Mouse (Mus musculus) MEL (cell line): ENCODE measurements around the gene Tex13b. TPM values are rescaled to one million over a fixed set of nuclear protein-coding genes. Genes with fewer than 3 reads are reported as not detected.
"Not testable (repeated sequence)": the region's sequence is repeated elsewhere in the genome, so short reads cannot be mapped to it uniquely, and the experiment has no call there.

Source experiments
- DNase-seq: peaks from one replicate; pipeline ENCODE4 v3.0.0; 2011; ENCODE audit warnings: low read depth, low spot score
- H3K27ac ChIP-seq: 2 replicates; pipeline ENCODE4 v1.5.1; 2012; ENCODE audit warnings: low read depth, mild to moderate bottlenecking, control low read depth, low read length, moderate library complexity; ENCODE audit not compliant: control insufficient read depth
- H3K27me3 ChIP-seq, 2 experiments: fragments of 150-350 bp in 1 of 2; sonication (generic) in 1 of 2; 2 replicates each; pipeline ENCODE4 v1.6.1; 2012; ENCODE audit warnings: low read length in 2 of 2, mild to moderate bottlenecking in 2 of 2, improper control_type of control experiment in 1 of 2, moderate library complexity in 1 of 2; ENCODE audit not compliant: insufficient read depth in 2 of 2, control insufficient read depth in 1 of 2
- H3K36me3 ChIP-seq, 2 experiments: 2 replicates each; pipeline ENCODE4 v1.6.1; 2012 to 2014; ENCODE audit warnings: low read length in 2 of 2, improper control_type of control experiment in 1 of 2, inconsistent platforms in 1 of 2, mild to moderate bottlenecking in 1 of 2; ENCODE audit not compliant: insufficient read depth in 2 of 2, control insufficient read depth in 1 of 2
- H3K4me1 ChIP-seq, 2 experiments: fragments of 150-350 bp in 1 of 2; sonication (generic) in 1 of 2; 2 replicates each; pipeline ENCODE4 v1.6.1; 2012; ENCODE audit warnings: low read length in 2 of 2, improper control_type of control experiment in 1 of 2, mild to moderate bottlenecking in 1 of 2; ENCODE audit not compliant: insufficient read depth in 2 of 2, control insufficient read depth in 1 of 2
- H3K4me3 ChIP-seq, 2 experiments: fragments of 150-350 bp in 1 of 2; sonication (generic) in 1 of 2; 2 replicates each; pipeline ENCODE4 v1.5.1; 2012; ENCODE audit warnings: low read depth in 2 of 2, low read length in 2 of 2, mild to moderate bottlenecking in 2 of 2, moderate library complexity in 2 of 2, control low read depth in 1 of 2, improper control_type of control experiment in 1 of 2; ENCODE audit not compliant: control insufficient read depth in 1 of 2, insufficient read depth in 1 of 2
- H3K79me2 ChIP-seq: 2 replicates; pipeline ENCODE4 v1.6.1; 2012; ENCODE audit warnings: mild to moderate bottlenecking, low read length, moderate library complexity; ENCODE audit not compliant: control insufficient read depth, poor library complexity, insufficient read depth
- H3K9ac ChIP-seq: 2 replicates; pipeline ENCODE4 v1.6.1; 2012; ENCODE audit warnings: low read depth, mild to moderate bottlenecking, control low read depth, low read length, moderate library complexity; ENCODE audit not compliant: control insufficient read depth, poor library complexity, severe bottlenecking
- H3K9me3 ChIP-seq: fragments of 150-350 bp; sonication (generic); replicated peaks from 2 replicates; pipeline ENCODE4 v1.6.1; 2012; ENCODE audit warnings: mild to moderate bottlenecking, low read length, improper control_type of control experiment, moderate library complexity; ENCODE audit not compliant: insufficient read depth
- CTCF ChIP-seq, 3 experiments: IDR thresholded peaks in 2 of 3; conservative IDR thresholded peaks in 1 of 3; 2 replicates each; pipeline ENCODE4 v1.5.1; 2011 to 2012; ENCODE audit warnings: low read length in 3 of 3, low read depth in 2 of 3, mild to moderate bottlenecking in 2 of 3, improper control_type of control experiment in 1 of 3, inconsistent platforms in 1 of 3, mixed read lengths in 1 of 3, moderate library complexity in 1 of 3; ENCODE audit not compliant: control insufficient read depth in 1 of 3, insufficient read depth in 1 of 3, poor library complexity in 1 of 3, severe bottlenecking in 1 of 3
- E2F4 ChIP-seq: IDR thresholded peaks from 2 replicates; pipeline ENCODE4 v1.6.1; 2011; ENCODE audit warnings: low read depth, low read length, improper control_type of control experiment, borderline replicate concordance
- EP300 ChIP-seq, 2 experiments: IDR thresholded peaks; 2 replicates each; pipeline ENCODE4 v1.6.1; 2011; ENCODE audit warnings: improper control_type of control experiment in 2 of 2, low read length in 2 of 2, low read depth in 1 of 2, mild to moderate bottlenecking in 1 of 2
- ETS1 ChIP-seq: IDR thresholded peaks from 2 replicates; pipeline ENCODE4 v1.6.1; 2012; ENCODE audit warnings: low read depth, mild to moderate bottlenecking, inconsistent platforms, low read length, improper control_type of control experiment, moderate library complexity
- GATA1 ChIP-seq: IDR thresholded peaks from 2 replicates; pipeline ENCODE4 v1.6.1; 2011; ENCODE audit warnings: low read depth, low read length, improper control_type of control experiment
- KAT2A ChIP-seq: conservative IDR thresholded peaks from 2 replicates; pipeline ENCODE4 v1.6.1; 2012; ENCODE audit warnings: low read depth, low read length, improper control_type of control experiment, inconsistent platforms
- MYC ChIP-seq: IDR thresholded peaks from 2 replicates; pipeline ENCODE4 v1.6.1; 2011; ENCODE audit warnings: low read depth, mild to moderate bottlenecking, low read length, improper control_type of control experiment, moderate library complexity
- NRF1 ChIP-seq: IDR thresholded peaks from 2 replicates; pipeline ENCODE4 v1.6.1; 2014; ENCODE audit warnings: low read depth, mild to moderate bottlenecking, inconsistent platforms, low read length, improper control_type of control experiment, moderate library complexity; ENCODE audit not compliant: poor library complexity, insufficient read depth, severe bottlenecking
- RAD21 ChIP-seq: IDR thresholded peaks from 2 replicates; pipeline ENCODE4 v1.6.1; 2011; ENCODE audit warnings: mild to moderate bottlenecking, low read depth, low read length, improper control_type of control experiment
- SMC3 ChIP-seq: IDR thresholded peaks from 2 replicates; pipeline ENCODE4 v1.6.1; 2011; ENCODE audit warnings: low read depth, low read length, improper control_type of control experiment
- TAL1 ChIP-seq: IDR thresholded peaks from 2 replicates; pipeline ENCODE4 v1.6.1; 2012; ENCODE audit warnings: mild to moderate bottlenecking, inconsistent platforms, low read length, moderate library complexity, mixed read lengths
- TCF12 ChIP-seq: IDR thresholded peaks from 2 replicates; pipeline ENCODE4 v1.6.1; 2014; ENCODE audit warnings: low read depth, mild to moderate bottlenecking, inconsistent platforms, low read length, improper control_type of control experiment, moderate library complexity
- ZNF384 ChIP-seq: IDR thresholded peaks from 2 replicates; pipeline ENCODE4 v1.6.1; 2012; ENCODE audit warnings: low read depth, mild to moderate bottlenecking, inconsistent platforms, low read length, improper control_type of control experiment
- polyA plus RNA-seq, 2 experiments: library from polyadenylated mRNA; stranded (reverse) in 1 of 2; unstranded in 1 of 2; fragments of >175 nt in 1 of 2; fragments of >200 nt in 1 of 2; gene quantifications; 2 replicates each; pipeline versions ENCODE4 v1.2.1 to v1.2.4; 2012; ENCODE audit warnings: low replicate concordance in 2 of 2, low read depth in 1 of 2; ENCODE audit not compliant: insufficient read length in 2 of 2, insufficient read depth in 1 of 2, missing spikeins in 1 of 2
- total RNA-seq: library from RNA; depleted of rRNA; stranded (reverse); fragments of 300-350 nt; gene quantifications from 2 replicates; pipeline ENCODE4 v1.2.3, GENCODE M21; 2012

The Tex13b gene
- total and polyA plus RNA-seq, 3 experiments = not detected

- peak; percentile 61 for DNase-seq
- Histone ChIP-seq H3K9ac (no peak overlapping the region), H3K9me3 (no peaks in the 10 kb centered on the region), H3K4me3 (no peak overlapping the region), H3K79me2 (no peaks in the 10 kb centered on the region), H3K27me3 (no peaks in the 10 kb centered on the region; a peak in 1 of 4 replicates), H3K27ac (no peak overlapping the region), H3K4me1 (no peaks in the 10 kb centered on the region), H3K36me3 (no peaks in the 10 kb centered on the region)
- TF ChIP-seq CTCF (IDR thresholded peaks at IDR 0.05 in 2 of 3, conservative IDR thresholded peaks at IDR 0.05 in 1 of 3; ENCODE audit: control insufficient read depth in 1 of 3, insufficient read depth in 1 of 3, low read depth in 2 of 3, low read length in 3 of 3, poor library complexity in 1 of 3, severe bottlenecking in 1 of 3) = peak; percentile 19 to 67 (median 57); a peak in 5 of 6 replicates
- TF ChIP-seq SMC3 = peak; percentile 53
- TF ChIP-seq E2F4 = no peak
- TF ChIP-seq ZNF384 = peak; percentile 97
- TF ChIP-seq NRF1 = no peak
- peak; percentile 47 for TF ChIP-seq RAD21
- no peak for TF ChIP-seq KAT2A
- TF ChIP-seq TCF12 = no peak
Observed at GRCm38 (mm10) chrX:140857445-140857844, 44.2 kb upstream of the Tex13b start.

- H3K36me3 ChIP-seq, DNase-seq, H3K27ac ChIP-seq, H3K9me3 ChIP-seq, H3K27me3 ChIP-seq, H3K79me2 ChIP-seq, H3K9ac ChIP-seq, H3K4me1 ChIP-seq, H3K4me3 ChIP-seq: not testable (repeated sequence)
Observed at GRCm38 (mm10) chrX:140857040-140857439, 43.8 kb upstream of the Tex13b start.

GRCm38 (mm10) chrX:140854561-140854960 lies 41.3 kb upstream of the Tex13b start:
- H3K27me3 ChIP-seq = no peaks in the 10 kb centered on the region; a peak in 2 of 4 replicates
- H3K9me3 ChIP-seq = no peaks in the 10 kb centered on the region
- no peak for DNase-seq
- no peak overlapping the region for H3K4me3 ChIP-seq
- TF ChIP-seq ETS1 (no peak), EP300 (IDR thresholded peaks at IDR 0.05; ENCODE audit: low read depth in 1 of 2, low read length in 2 of 2) (no peak), GATA1 (no peak), TAL1 (no peak), MYC (no peak)
- no peaks in the 10 kb centered on the region for H3K4me1 ChIP-seq
- no peak overlapping the region for H3K9ac ChIP-seq
- no peak overlapping the region for H3K27ac ChIP-seq
- no peaks in the 10 kb centered on the region for H3K36me3 ChIP-seq
- H3K79me2 ChIP-seq = no peaks in the 10 kb centered on the region
